Mouse (Mus musculus): ENCODE measurements around the gene Pinlyp. TPM values are rescaled to one million over a fixed set of nuclear protein-coding genes. Genes with fewer than 3 reads are reported as not detected.

Gene Pinlyp
- not detected for polyA plus RNA-seq (2017; shearing (Covaris generic))

DNA sequence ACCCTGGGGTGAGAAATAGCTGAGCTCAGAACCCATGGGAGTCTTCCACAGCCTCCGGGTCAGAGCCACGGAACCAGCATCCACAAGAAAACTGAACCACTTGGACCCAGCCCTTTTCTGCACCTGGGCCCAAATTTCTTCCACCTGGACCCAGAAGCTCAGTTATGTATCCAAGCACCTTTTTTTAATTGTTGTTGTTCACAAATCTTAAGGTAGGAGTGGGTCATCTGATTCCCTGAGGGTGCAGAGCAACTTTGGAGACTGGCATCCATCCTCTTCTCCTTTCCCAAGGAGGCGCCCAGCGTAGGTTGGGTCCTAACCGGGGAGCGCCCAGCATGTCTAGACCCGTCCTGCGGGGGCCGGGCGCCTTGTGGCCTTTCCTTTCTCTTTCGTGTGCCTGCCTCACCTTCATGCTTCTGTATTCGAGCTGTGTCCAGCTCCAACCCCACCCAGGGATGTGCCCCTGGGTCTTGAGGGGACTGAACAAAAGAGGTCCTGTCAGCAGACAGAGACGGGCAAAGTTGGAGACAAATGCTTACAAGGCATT is at the start of gene Pinlyp, which contains the start of gene Xrcc1:
Pinlyp (minus strand) TSS at position 51 of the 547 bp plus-strand sequence.
Xrcc1 (plus strand) TSS at position 222 of the 547 bp plus-strand sequence.

GRCm38 (mm10) chr7:24587330-24588105 is 41.6 kb upstream of the Pinlyp start, which contains the start of the genes Ethe1 and Zfp575:
Gene Ethe1 (plus strand): TSS chr7:24587543.
Gene Zfp575 (minus strand): TSS chr7:24587641.

DNA sequence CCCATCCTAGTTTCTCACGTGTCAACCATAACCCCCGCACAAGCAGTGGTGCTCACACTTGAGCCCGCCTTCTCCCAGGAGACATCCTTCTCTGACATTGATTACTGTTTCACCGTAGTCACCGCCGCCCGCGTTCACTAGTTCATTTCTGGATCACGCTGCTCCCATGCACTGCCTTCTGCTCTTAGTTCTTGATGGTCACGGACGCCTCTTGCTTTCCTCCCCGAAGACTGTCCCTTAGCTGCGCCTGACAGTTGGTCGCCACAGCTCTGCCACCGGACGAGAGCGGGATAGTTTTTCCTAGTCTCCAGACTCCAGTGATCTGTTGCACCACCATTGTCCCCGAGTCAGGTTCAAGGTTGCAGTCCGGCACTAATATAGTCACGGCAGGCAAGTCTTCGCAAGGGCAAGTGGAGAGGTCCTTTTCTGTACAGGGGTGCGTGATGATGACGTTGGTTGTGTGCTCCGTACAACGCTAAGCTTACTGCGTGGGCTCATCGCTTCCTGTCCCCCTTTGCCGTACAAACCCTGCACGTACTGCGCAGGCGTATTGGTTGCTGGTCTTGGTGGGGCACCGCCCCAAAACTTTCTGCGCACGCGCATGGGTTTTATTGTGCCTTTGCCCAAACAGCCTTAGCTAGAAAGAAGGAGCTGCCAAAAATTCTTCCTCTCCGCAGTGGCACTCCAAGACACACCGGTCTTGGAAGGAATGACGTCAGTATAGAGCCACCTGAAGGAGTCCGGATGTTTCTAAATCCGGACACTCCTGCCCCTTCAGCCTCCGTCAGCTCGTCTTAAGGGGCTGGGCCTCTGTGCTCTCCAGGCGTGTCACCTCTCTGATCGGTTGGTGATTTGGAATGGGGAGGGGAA is 15.6 kb downstream of the Pinlyp start, which contains the start of gene Irgq:
Irgq (plus strand) TSS at position 628 of the 870 bp plus-strand sequence.

GRCm38 (mm10) chr7:24512355-24512754 is 33.6 kb downstream of the Pinlyp start, which contains the start of gene AC161166.1:
Gene AC161166.1 (minus strand): TSS chr7:24512455.

GRCm38 (mm10) chr7:24506838-24507725 is 38.8 kb downstream of the Pinlyp start, which contains the start of gene Zfp428:
Gene Zfp428 (plus strand): TSS chr7:24507006.

Other genes with a start within 250 kb of the Pinlyp start
- 10 to 100 TPM; 12.4 to 17.5 TPM for gene Zfp61, start 244.9 kb downstream of the Pinlyp start, polyA plus RNA-seq (2017; shearing (Covaris generic))
- gene Zfp94, start 229.5 kb downstream of the Pinlyp start, polyA plus RNA-seq (2017; shearing (Covaris generic)) = 10 to 100 TPM in 1 of 2 experiments, 1 to 10 TPM in 1; 6.6 to 10.0 TPM
- gene Tescl, start 212.2 kb downstream of the Pinlyp start, polyA plus RNA-seq (2017; shearing (Covaris generic)) = not detected
- gene Lypd5, start 196.9 kb downstream of the Pinlyp start, polyA plus RNA-seq (2017; shearing (Covaris generic)) = not detected
- gene Kcnn4, start 175.9 kb downstream of the Pinlyp start, polyA plus RNA-seq (2017; shearing (Covaris generic)) = 100 to 1,000 TPM; 272 to 290 TPM
- 10 to 100 TPM; 48.9 to 57.5 TPM for gene Smg9, start 146.5 kb downstream of the Pinlyp start, polyA plus RNA-seq (2017; shearing (Covaris generic))
- under 1 TPM in 1 of 2 experiments, not detected in 1; 0.10 TPM for gene Irgc1, start 93.8 kb downstream of the Pinlyp start, polyA plus RNA-seq (2017; shearing (Covaris generic))
- 1 to 10 TPM in 1 of 2 experiments, under 1 TPM in 1; 0.31 to 3.7 TPM for gene Plaur, start 83.6 kb downstream of the Pinlyp start, polyA plus RNA-seq (2017; shearing (Covaris generic))
- under 1 TPM in 1 of 2 experiments, not detected in 1; 0.25 TPM for gene Cadm4, start 64.1 kb downstream of the Pinlyp start, polyA plus RNA-seq (2017; shearing (Covaris generic))
- 1 to 10 TPM; 1.3 to 2.3 TPM for gene Zfp428, start 39.1 kb downstream of the Pinlyp start, polyA plus RNA-seq (2017; shearing (Covaris generic))
- under 1 TPM in 1 of 2 experiments, not detected in 1; 0.17 TPM for gene AC161166.1, start 33.7 kb downstream of the Pinlyp start, polyA plus RNA-seq (2017; shearing (Covaris generic))
- gene Irgq, start 15.4 kb downstream of the Pinlyp start, polyA plus RNA-seq (2017; shearing (Covaris generic)) = 1 to 10 TPM; 1.8 to 3.9 TPM
- gene Xrcc1, start 171 bp upstream of the Pinlyp start, polyA plus RNA-seq (2017; shearing (Covaris generic)) = 10 to 100 TPM; 46.1 to 52.3 TPM
- gene Ethe1, start 41.4 kb upstream of the Pinlyp start, polyA plus RNA-seq (2017; shearing (Covaris generic)) = 10 to 100 TPM; 19.5 to 23.5 TPM
- under 1 TPM; 0.28 to 0.32 TPM for gene Zfp575, start 41.5 kb upstream of the Pinlyp start, polyA plus RNA-seq (2017; shearing (Covaris generic))
- under 1 TPM; 0.50 to 0.64 TPM for gene Phldb3, start 64.6 kb upstream of the Pinlyp start, polyA plus RNA-seq (2017; shearing (Covaris generic))
- gene Lypd3, start 90.4 kb upstream of the Pinlyp start, polyA plus RNA-seq (2017; shearing (Covaris generic)) = not detected
- not detected for gene Tex101, start 130.6 kb upstream of the Pinlyp start, polyA plus RNA-seq (2017; shearing (Covaris generic))
- gene BC049730, start 163.1 kb upstream of the Pinlyp start, polyA plus RNA-seq (2017; shearing (Covaris generic)) = not detected
- gene Gm4763, start 180.8 kb upstream of the Pinlyp start, polyA plus RNA-seq (2017; shearing (Covaris generic)) = not detected
- under 1 TPM in 1 of 2 experiments, not detected in 1; 0.15 TPM for gene Cd177, start 214.2 kb upstream of the Pinlyp start, polyA plus RNA-seq (2017; shearing (Covaris generic))
- not detected for gene Ceacam10, start 231.1 kb upstream of the Pinlyp start, polyA plus RNA-seq (2017; shearing (Covaris generic))

All from activated CD4-positive, CD25-positive, alpha-beta regulatory T cell (primary cell).